Mouse (Mus musculus) left cerebral cortex, postnatal 36 days (tissue): ENCODE measurements around the gene Vmn2r31. TPM values are rescaled to one million over a fixed set of nuclear protein-coding genes. Genes with fewer than 3 reads are reported as not detected.
"Not testable (repeated sequence)": the region's sequence is repeated elsewhere in the genome, so short reads cannot be mapped to it uniquely, and the experiment has no call there.

Experiments used
- DNase-seq, 2 experiments: peaks; one replicate each; pipeline ENCODE4 v3.0.0; 2021 to 2022; ENCODE audit warnings: low spot score in 2 of 2, mixed read lengths in 1 of 2
- intact Hi-C: fragments of 180-260 bp; cut with DNase I; formaldehyde crosslinking; loops from one replicate; pipeline ENCODE4 v1.15.1; 2025
- total RNA-seq, 2 experiments: library from RNA; stranded (reverse); gene quantifications; 2 replicates each; pipeline ENCODE4 v1.2.3; 2021

Vmn2r31 gene
- total RNA-seq, result not detected

DNA sequence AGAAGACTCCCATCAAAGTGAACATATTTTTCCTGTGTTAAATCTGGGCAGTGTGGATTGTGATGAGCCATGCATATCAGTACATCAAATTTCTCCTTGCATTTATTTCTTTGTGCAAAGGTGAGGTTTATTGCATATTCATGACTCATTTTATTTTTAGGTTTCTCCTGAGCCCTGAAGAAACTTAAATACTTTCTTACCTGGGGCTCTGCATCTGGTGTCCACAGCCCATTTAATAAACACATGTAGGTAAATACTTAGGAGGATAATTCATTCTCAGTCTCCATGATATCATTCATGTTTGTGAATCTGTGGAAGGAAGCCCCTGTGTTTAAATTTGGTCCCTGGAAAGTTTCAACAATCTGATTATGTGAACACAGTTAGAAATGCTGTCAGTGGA, at the start of gene Vmn2r31:
Gene Vmn2r31 (minus strand): TSS at position 101 of the 400 bp plus-strand sequence.
- DNase-seq, intact Hi-C loops: not testable (repeated sequence)

DNA sequence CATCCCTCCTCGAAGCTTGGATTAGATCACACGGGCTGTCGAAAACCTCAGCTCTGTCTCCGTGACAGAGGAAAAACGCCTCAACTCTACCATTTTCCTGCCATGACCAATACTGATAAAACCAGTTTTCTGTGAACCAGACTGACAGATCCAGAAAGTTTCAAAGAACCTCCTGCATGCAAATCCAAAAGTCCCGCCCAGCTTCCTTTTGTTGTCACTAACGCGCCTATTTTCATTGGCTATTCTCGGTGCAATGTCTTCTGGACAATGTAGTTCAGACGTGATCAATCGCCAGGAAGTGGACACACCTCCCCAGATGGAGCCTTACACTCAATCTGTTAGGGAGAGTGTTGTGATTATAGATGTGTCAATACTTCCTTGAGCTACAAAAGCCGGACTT, 25.1 kb downstream of the Vmn2r31 start, which contains the start of gene Gm45783:
Gene Gm45783 (minus strand): TSS at position 143 of the 400 bp plus-strand sequence.
- intact Hi-C loops, DNase-seq: not testable (repeated sequence)

DNA sequence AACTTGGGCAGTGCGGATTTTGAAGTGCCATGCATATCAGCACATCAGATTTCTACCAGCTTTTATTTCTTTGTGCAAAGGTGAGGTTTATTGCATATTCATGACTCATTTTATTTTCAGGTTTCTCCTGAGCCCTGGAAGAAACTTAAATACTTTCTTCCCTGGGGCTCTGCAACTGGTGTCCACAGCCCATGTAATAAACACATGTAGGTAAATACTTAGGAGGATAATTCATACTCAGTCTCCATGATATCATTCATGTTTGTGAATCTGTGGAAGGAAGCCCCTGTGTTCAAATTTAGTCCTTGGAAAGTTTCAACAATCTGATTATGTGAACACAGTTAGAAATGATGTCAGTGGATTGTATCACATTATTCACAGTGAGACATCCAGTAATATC, 62.0 kb downstream of the Vmn2r31 start, which contains the start of gene Vmn2r30:
Gene Vmn2r30 (minus strand): TSS at position 101 of the 400 bp plus-strand sequence.
- intact Hi-C loops, DNase-seq: not testable (repeated sequence)

Other genes with a start within 250 kb of the Vmn2r31 start
- gene Zfp418, start 228.4 kb downstream of the Vmn2r31 start, total RNA-seq, result 1 to 10 TPM; 5.9 to 6.8 TPM
- 10 to 100 TPM in 1 of 2 experiments, 1 to 10 TPM in 1; 7.5 to 10.0 TPM for gene Zfp772, start 189.7 kb downstream of the Vmn2r31 start, total RNA-seq
- gene Vmn2r29, start 152.4 kb downstream of the Vmn2r31 start, total RNA-seq, result 1 to 10 TPM; 1.4 to 3.5 TPM
- 10 to 100 TPM; 12.1 to 14.2 TPM for gene Gm45844, start 121.4 kb downstream of the Vmn2r31 start, total RNA-seq
- gene Clcn4, start 98.9 kb downstream of the Vmn2r31 start, total RNA-seq, result 100 to 1,000 TPM; 134 to 148 TPM
- gene Vmn2r30, start 62.1 kb downstream of the Vmn2r31 start, total RNA-seq, result not detected
- gene Gm45783, start 25.1 kb downstream of the Vmn2r31 start, total RNA-seq, result not detected
- gene Vmn2r32, start 80.3 kb upstream of the Vmn2r31 start, total RNA-seq, result not detected
- gene Vmn2r33, start 167.1 kb upstream of the Vmn2r31 start, total RNA-seq, result not detected